Mouse (Mus musculus): Measurements from ENCODE around the gene Crispld2. TPM values are rescaled to one million over a fixed set of nuclear protein-coding genes. Genes with fewer than 3 reads are reported as not detected.

The Crispld2 gene
- total and polyA plus RNA-seq, 3 experiments = 0.23 to 3.7 (median 0.45) TPM

DNA sequence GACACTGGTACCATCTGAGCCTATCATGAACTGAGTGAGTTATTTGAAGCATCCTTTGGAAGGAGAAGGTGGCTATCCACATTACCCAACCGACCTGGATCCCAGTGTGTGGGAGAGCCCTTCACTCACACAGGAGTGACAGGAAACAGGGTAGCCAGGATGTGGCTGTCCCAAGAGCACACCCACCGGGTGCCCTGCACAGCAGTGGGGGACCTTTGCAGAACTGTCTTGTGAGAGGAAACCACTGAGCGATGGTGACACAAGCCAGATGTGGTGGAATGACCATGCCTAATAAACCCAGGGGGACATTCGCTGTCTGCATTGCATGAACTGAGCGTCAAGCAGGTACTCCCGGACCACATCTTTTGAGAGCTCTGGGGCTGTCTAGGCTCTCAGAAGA, 34.8 kb downstream of the Crispld2 start:
- no peak for DNase-seq (ENCODE audit: low spot score)
- H3K27me3 ChIP-seq (ENCODE audit: insufficient read depth, low read length) = peaks cover 46% of the 10 kb centered on the region
- no peak overlapping the region; the same call in 1 of the 2 replicates for H3K4me3 ChIP-seq (ENCODE audit: low read depth, low read length)
- no peaks in the 10 kb centered on the region for H3K36me3 ChIP-seq (replicated peaks)
- TF ChIP-seq CTCF (IDR thresholded peaks at IDR 0.05; ENCODE audit: low read depth, low read length) (no peak), TAL1 (conservative IDR thresholded peaks at IDR 0.05; ENCODE audit: low read depth, low read length) (no peak), GATA2 (IDR thresholded peaks at IDR 0.05; ENCODE audit: borderline replicate concordance, low read depth, low read length) (no peak), POLR2AphosphoS5 (IDR thresholded peaks at IDR 0.05; ENCODE audit: insufficient replicate concordance, low read depth, low read length) (no peak), GATA1 (IDR thresholded peaks at IDR 0.05; ENCODE audit: borderline replicate concordance, low read length) (no peak)
- ATAC-seq (ENCODE audit: extremely low read depth, insufficient number of reproducible peaks, low FRiP score, poor library complexity, severe bottlenecking) = no peak
- peaks cover 5% of the 10 kb centered on the region for H3K9me3 ChIP-seq (replicated peaks)
- peaks cover 63% of the 10 kb centered on the region for H3K4me1 ChIP-seq (ENCODE audit: insufficient read depth, low read depth, low read length)

DNA sequence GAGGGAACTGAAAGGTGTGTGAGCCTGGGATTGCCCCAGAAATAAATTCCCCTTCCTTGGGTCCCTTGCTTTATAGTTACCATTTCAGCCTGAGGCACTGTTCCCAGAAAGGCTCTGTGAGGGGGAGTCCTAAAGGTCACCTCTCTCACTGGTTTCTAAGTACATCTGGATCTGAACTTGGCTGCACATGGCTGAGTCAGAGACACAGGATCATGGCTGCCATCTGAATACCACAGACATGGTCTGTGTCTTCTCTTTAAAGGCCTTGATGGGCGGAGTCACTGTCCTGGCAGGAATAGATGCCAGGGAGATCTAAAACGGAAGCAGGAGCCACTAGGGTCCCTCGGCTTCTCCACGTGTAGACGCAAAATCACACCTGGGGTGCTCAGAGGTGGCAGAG, 38.2 kb downstream of the Crispld2 start:
- TF ChIP-seq GATA2 (IDR thresholded peaks at IDR 0.05; ENCODE audit: borderline replicate concordance, low read depth, low read length) (no peak), GATA1 (IDR thresholded peaks at IDR 0.05; ENCODE audit: borderline replicate concordance, low read length) (no peak), TAL1 (conservative IDR thresholded peaks at IDR 0.05; ENCODE audit: low read depth, low read length) (no peak), CTCF (IDR thresholded peaks at IDR 0.05; ENCODE audit: low read depth, low read length) (no peak), POLR2AphosphoS5 (IDR thresholded peaks at IDR 0.05; ENCODE audit: insufficient replicate concordance, low read depth, low read length) (no peak)
- Histone ChIP-seq H3K36me3 (replicated peaks) (no peaks in the 10 kb centered on the region), H3K4me1 (ENCODE audit: insufficient read depth, low read depth, low read length) (peaks cover 48% of the 10 kb centered on the region), H3K4me3 (ENCODE audit: low read depth, low read length) (no peak overlapping the region), H3K27me3 (ENCODE audit: insufficient read depth, low read length) (peaks cover 25% of the 10 kb centered on the region), H3K9me3 (replicated peaks) (no peaks in the 10 kb centered on the region)
- ATAC-seq (ENCODE audit: extremely low read depth, insufficient number of reproducible peaks, low FRiP score, poor library complexity, severe bottlenecking) (no peak), DNase-seq (ENCODE audit: low spot score) (no peak)

DNA sequence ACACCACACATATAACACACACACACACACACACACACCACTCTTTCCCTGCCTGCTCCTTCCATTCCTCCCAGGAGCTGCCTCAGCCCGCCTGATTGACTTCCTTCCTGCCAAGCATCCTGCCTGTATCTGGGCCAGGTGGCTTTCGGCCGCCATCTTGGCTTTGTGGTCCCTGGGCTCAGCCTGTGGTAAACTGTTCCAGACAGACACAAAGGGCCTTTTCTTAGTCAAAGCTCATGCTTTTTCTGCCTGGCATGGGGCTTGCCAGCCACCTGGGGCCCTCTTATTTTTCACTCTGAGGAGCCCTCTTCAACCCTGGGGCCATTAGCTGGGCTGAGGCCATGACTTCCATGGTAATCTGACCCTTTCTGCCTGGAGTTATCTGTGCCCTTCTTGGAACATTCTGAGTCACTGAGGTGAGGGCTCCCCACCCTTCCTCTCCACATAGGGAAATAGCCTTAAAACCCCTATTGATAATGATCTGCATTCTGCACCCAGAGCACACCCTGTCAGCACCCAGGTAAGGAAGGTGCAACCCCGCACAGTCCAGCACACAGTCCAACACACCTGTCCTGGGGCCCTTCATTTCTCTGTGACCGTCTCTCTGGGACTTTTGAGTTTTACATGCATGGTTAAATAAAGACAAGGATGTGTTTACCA, 40.4 kb downstream of the Crispld2 start:
- H3K4me1 ChIP-seq (ENCODE audit: insufficient read depth, low read depth, low read length) = peaks cover 37% of the 10 kb centered on the region
- ATAC-seq (ENCODE audit: extremely low read depth, insufficient number of reproducible peaks, low FRiP score, poor library complexity, severe bottlenecking) = no peak
- no peak for DNase-seq (ENCODE audit: low spot score)
- no peaks in the 10 kb centered on the region for H3K9me3 ChIP-seq (replicated peaks)
- TF ChIP-seq CTCF (IDR thresholded peaks at IDR 0.05; ENCODE audit: low read depth, low read length) = no peak
- no peak for TF ChIP-seq TAL1 (conservative IDR thresholded peaks at IDR 0.05; ENCODE audit: low read depth, low read length)
- no peak for TF ChIP-seq GATA1 (IDR thresholded peaks at IDR 0.05; ENCODE audit: borderline replicate concordance, low read length)
- TF ChIP-seq GATA2 (IDR thresholded peaks at IDR 0.05; ENCODE audit: borderline replicate concordance, low read depth, low read length) = no peak
- TF ChIP-seq POLR2AphosphoS5 (IDR thresholded peaks at IDR 0.05; ENCODE audit: insufficient replicate concordance, low read depth, low read length) = no peak
- H3K27me3 ChIP-seq (ENCODE audit: insufficient read depth, low read length) = peaks cover 42% of the 10 kb centered on the region
- H3K4me3 ChIP-seq (ENCODE audit: low read depth, low read length) = no peak overlapping the region
- H3K36me3 ChIP-seq (replicated peaks) = no peaks in the 10 kb centered on the region

DNA sequence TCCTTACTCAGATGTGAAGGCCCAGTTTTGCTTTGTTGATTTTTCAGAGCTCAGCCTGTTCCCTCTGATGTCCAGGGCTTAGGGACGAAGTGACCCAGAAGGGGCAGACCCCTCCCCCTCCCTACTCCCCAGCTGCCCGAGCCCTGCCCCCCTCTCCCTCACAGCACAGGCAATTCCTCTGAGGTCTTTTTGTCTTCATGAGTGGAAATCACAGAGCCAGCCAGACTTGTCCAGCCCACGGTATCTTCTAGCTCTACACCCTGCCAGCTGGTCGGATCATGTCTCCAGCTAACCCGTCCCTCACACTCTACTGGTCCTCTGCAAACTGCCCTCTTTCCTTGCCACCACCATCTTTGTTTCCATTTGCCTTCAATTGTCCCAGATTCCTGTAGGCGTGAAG, 42.2 kb downstream of the Crispld2 start:
- peaks cover 48% of the 10 kb centered on the region for H3K27me3 ChIP-seq (ENCODE audit: insufficient read depth, low read length)

DNA sequence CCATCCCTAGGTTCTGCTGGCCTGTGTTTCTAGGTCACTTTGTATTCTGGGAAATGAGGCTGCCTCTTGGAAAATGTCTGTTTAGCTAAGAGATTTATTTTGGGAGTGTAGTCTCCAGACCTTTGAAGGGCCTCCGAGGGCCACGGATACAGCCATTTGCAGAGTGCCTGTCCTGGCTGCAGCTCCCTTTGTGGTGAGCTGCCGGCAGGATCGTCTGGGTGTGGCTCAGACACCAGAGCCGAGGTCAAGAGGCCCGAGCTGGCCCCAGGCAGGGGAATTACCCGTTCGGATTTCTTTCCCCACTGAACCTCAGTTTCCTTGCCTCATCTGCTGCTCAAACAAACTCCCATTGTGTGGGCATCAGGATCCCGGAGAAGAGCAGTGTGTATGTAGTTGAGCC, 43.9 kb downstream of the Crispld2 start:
- ATAC-seq (ENCODE audit: extremely low read depth, insufficient number of reproducible peaks, low FRiP score, poor library complexity, severe bottlenecking) = no peak
- peaks cover 48% of the 10 kb centered on the region for H3K27me3 ChIP-seq (ENCODE audit: insufficient read depth, low read length)

More for the DNA sequence above, 42.2 kb downstream of the Crispld2 start:
- ATAC-seq (ENCODE audit: extremely low read depth, insufficient number of reproducible peaks, low FRiP score, poor library complexity, severe bottlenecking) (no peak), DNase-seq (ENCODE audit: low spot score) (no peak)
- no peaks in the 10 kb centered on the region for H3K36me3 ChIP-seq (replicated peaks)
- no peaks in the 10 kb centered on the region for H3K9me3 ChIP-seq (replicated peaks)
- no peak for TF ChIP-seq CTCF (IDR thresholded peaks at IDR 0.05; ENCODE audit: low read depth, low read length)
- no peak for TF ChIP-seq POLR2AphosphoS5 (IDR thresholded peaks at IDR 0.05; ENCODE audit: insufficient replicate concordance, low read depth, low read length)
- TF ChIP-seq GATA1 (IDR thresholded peaks at IDR 0.05; ENCODE audit: borderline replicate concordance, low read length) = no peak
- no peak for TF ChIP-seq TAL1 (conservative IDR thresholded peaks at IDR 0.05; ENCODE audit: low read depth, low read length)
- no peak for TF ChIP-seq GATA2 (IDR thresholded peaks at IDR 0.05; ENCODE audit: borderline replicate concordance, low read depth, low read length)
- H3K4me1 ChIP-seq (ENCODE audit: insufficient read depth, low read depth, low read length) = peaks cover 28% of the 10 kb centered on the region
- H3K4me3 ChIP-seq (ENCODE audit: low read depth, low read length) = no peak overlapping the region

DNA sequence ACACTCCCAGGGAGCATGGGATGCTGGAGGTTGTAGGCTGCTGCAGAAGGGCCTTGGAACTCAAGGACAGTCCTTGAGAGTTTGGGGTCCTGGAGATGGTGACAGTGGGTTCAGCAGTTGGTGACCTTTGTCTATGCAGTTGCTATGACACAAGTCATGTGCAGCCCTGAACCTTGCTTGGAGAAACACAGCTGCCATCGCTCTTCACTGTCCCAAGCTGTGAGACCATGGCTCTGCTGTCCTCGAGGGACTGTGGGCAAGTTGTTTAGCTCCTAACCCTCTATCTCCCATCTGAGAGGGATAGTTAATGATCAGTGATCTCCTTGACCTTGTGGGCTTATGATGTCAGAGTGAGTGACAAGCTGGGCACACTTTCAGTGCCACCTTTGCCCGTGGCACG, 44.3 kb downstream of the Crispld2 start:
- ATAC-seq (ENCODE audit: extremely low read depth, insufficient number of reproducible peaks, low FRiP score, poor library complexity, severe bottlenecking) (no peak), DNase-seq (ENCODE audit: low spot score) (no peak)
- H3K4me1 ChIP-seq (ENCODE audit: insufficient read depth, low read depth, low read length) = peaks cover 24% of the 10 kb centered on the region
- H3K4me3 ChIP-seq (ENCODE audit: low read depth, low read length) = no peak overlapping the region
- H3K9me3 ChIP-seq (replicated peaks) = no peaks in the 10 kb centered on the region
- H3K27me3 ChIP-seq (ENCODE audit: insufficient read depth, low read length) = peaks cover 46% of the 10 kb centered on the region
- no peak for TF ChIP-seq GATA2 (IDR thresholded peaks at IDR 0.05; ENCODE audit: borderline replicate concordance, low read depth, low read length)
- TF ChIP-seq CTCF (IDR thresholded peaks at IDR 0.05; ENCODE audit: low read depth, low read length) = no peak
- no peak for TF ChIP-seq TAL1 (conservative IDR thresholded peaks at IDR 0.05; ENCODE audit: low read depth, low read length)
- H3K36me3 ChIP-seq (replicated peaks) = no peaks in the 10 kb centered on the region

More for the DNA sequence above, 43.9 kb downstream of the Crispld2 start:
- H3K36me3 ChIP-seq (replicated peaks) = no peaks in the 10 kb centered on the region
- TF ChIP-seq GATA2 (IDR thresholded peaks at IDR 0.05; ENCODE audit: borderline replicate concordance, low read depth, low read length) (no peak), POLR2AphosphoS5 (IDR thresholded peaks at IDR 0.05; ENCODE audit: insufficient replicate concordance, low read depth, low read length) (no peak), GATA1 (IDR thresholded peaks at IDR 0.05; ENCODE audit: borderline replicate concordance, low read length) (no peak), TAL1 (conservative IDR thresholded peaks at IDR 0.05; ENCODE audit: low read depth, low read length) (no peak), CTCF (IDR thresholded peaks at IDR 0.05; ENCODE audit: low read depth, low read length) (no peak)
- H3K9me3 ChIP-seq (replicated peaks) = no peaks in the 10 kb centered on the region
- no peak overlapping the region for H3K4me3 ChIP-seq (ENCODE audit: low read depth, low read length)
- DNase-seq (ENCODE audit: low spot score) = no peak
- peaks cover 21% of the 10 kb centered on the region for H3K4me1 ChIP-seq (ENCODE audit: insufficient read depth, low read depth, low read length)
